Mouse (Mus musculus) liver, adult 2 months (tissue): Measurements from ENCODE around the gene Ccl20. TPM values are rescaled to one million over a fixed set of nuclear protein-coding genes. Genes with fewer than 3 reads are reported as not detected.
A peak's percentile ranks its signal among the peaks of the same experiment; 100 is the strongest.

Experiments
- DNase-seq: peaks from one replicate; pipeline ENCODE4 v3.0.0-alpha.2; 2011; ENCODE audit warnings: low read depth, low spot score; ENCODE audit errors: extremely low read depth
- H3K27ac ChIP-seq: fragments of 200-500 bp; replicated peaks from 2 replicates; pipeline ENCODE4 v1.5.1; 2012; ENCODE audit warnings: low read depth, mild to moderate bottlenecking, control low read depth, inconsistent platforms, low read length; ENCODE audit not compliant: insufficient read depth
- H3K27me3 ChIP-seq: fragments of 200-500 bp; 2 replicates; pipeline ENCODE4 v1.6.1; 2012; ENCODE audit warnings: mild to moderate bottlenecking, moderate library complexity, low read length, inconsistent platforms; ENCODE audit not compliant: control insufficient read depth, insufficient read depth
- H3K36me3 ChIP-seq: fragments of 200-500 bp; 2 replicates; pipeline ENCODE4 v1.6.1; 2012; ENCODE audit warnings: low read length, inconsistent platforms; ENCODE audit not compliant: control insufficient read depth, insufficient read depth
- H3K4me1 ChIP-seq: fragments of 200-500 bp; 2 replicates; pipeline ENCODE4 v1.6.1; 2011; ENCODE audit warnings: low read length; ENCODE audit not compliant: control insufficient read depth, insufficient read depth
- H3K4me3 ChIP-seq: fragments of 200-500 bp; 2 replicates; pipeline ENCODE4 v1.5.1; 2011; ENCODE audit warnings: low read depth, mild to moderate bottlenecking, control low read depth, low read length, moderate library complexity; ENCODE audit not compliant: insufficient read depth
- H3K79me2 ChIP-seq: fragments of 200-500 bp; 2 replicates; pipeline ENCODE4 v1.6.1; 2012; ENCODE audit warnings: inconsistent platforms, mild to moderate bottlenecking, low read length, moderate library complexity; ENCODE audit not compliant: control insufficient read depth, insufficient read depth
- H3K9ac ChIP-seq: fragments of 200-500 bp; 2 replicates; pipeline ENCODE4 v1.6.1; 2012; ENCODE audit warnings: low read depth, mild to moderate bottlenecking, control low read depth, inconsistent platforms, low read length
- CTCF ChIP-seq: fragments of 200-500 bp; IDR thresholded peaks from 2 replicates; pipeline ENCODE4 v1.5.1; 2011; ENCODE audit warnings: low read depth, low read length, control low read depth
- POLR2A ChIP-seq: fragments of 200-500 bp; IDR thresholded peaks from 2 replicates; pipeline ENCODE4 v1.6.1; 2011; ENCODE audit warnings: low read length, control low read depth; ENCODE audit not compliant: insufficient read depth; ENCODE audit errors: extremely low read depth
- WGBS: fragments of 180-500 bp; shearing (Covaris S2); methylation state at CpG from one replicate; pipeline ENCODE4 v1.1.7; 2018; 5-methylcytosine and 5-hydroxymethylcytosine counted together
- polyA plus RNA-seq: library from polyadenylated mRNA; depleted of rRNA; stranded (reverse); fragments of >200 nt; gene quantifications from 2 replicates; pipeline ENCODE4 v1.2.3, GENCODE M21; 2012; rRNA removed
- total RNA-seq: library from RNA; depleted of rRNA; stranded (reverse); fragments of >200 nt; gene quantifications from 2 replicates; pipeline ENCODE4 v1.2.3, GENCODE M21; 2014; rRNA removed

Ccl20 gene
- not detected in 2 replicates for total RNA-seq
- polyA plus RNA-seq, result not detected in 2 replicates

- H3K4me1 ChIP-seq, result no peaks in the 10 kb centered on the region
- TF ChIP-seq POLR2A (no peak), CTCF (no peak)
Observed at GRCm38 (mm10) chr1:83116447-83117137, at the start of gene Ccl20. Gene Ccl20 (plus strand): TSS chr1:83116766.

GRCm38 (mm10) chr1:83067205-83067604, 49.4 kb upstream of the Ccl20 start:
- Histone ChIP-seq H3K9ac (no peak overlapping the region), H3K27me3 (no peaks in the 10 kb centered on the region), H3K27ac (no peak overlapping the region), H3K36me3 (no peaks in the 10 kb centered on the region), H3K4me1 (no peaks in the 10 kb centered on the region), H3K79me2 (no peaks in the 10 kb centered on the region), H3K4me3 (no peak overlapping the region)
- WGBS, result 89% methylated on average over 10 of the region's 10 CpGs
- TF ChIP-seq CTCF (no peak), POLR2A (no peak)
- no peak for DNase-seq

More at GRCm38 (mm10) chr1:83116447-83117137, at the start of gene Ccl20:
- Histone ChIP-seq H3K36me3 (no peaks in the 10 kb centered on the region), H3K27me3 (no peaks in the 10 kb centered on the region; the same call in 1 of the 2 replicates), H3K4me3 (no peak within 1 kb of the TSS), H3K79me2 (no peaks in the 10 kb centered on the region), H3K9ac (no peak within 1 kb of the TSS), H3K27ac (no peak within 1 kb of the TSS)
- 27% methylated on average over 8 of the region's 8 CpGs for WGBS
- DNase-seq, result no peak

- 43% methylated on average over 15 of the region's 15 CpGs for WGBS
Observed at GRCm38 (mm10) chr1:83075526-83076189, 40.9 kb upstream of the Ccl20 start.

GRCm38 (mm10) chr1:83076190-83076917, 40.2 kb upstream of the Ccl20 start:
- DNase-seq, result peak; percentile 7
- H3K36me3 ChIP-seq, result no peaks in the 10 kb centered on the region
- WGBS, result 46% methylated on average over 11 of the region's 11 CpGs
- H3K27ac ChIP-seq, result no peak overlapping the region
- H3K4me1 ChIP-seq, result no peaks in the 10 kb centered on the region
- H3K4me3 ChIP-seq, result no peak overlapping the region
- H3K27me3 ChIP-seq, result no peaks in the 10 kb centered on the region
- H3K9ac ChIP-seq, result no peak overlapping the region
- TF ChIP-seq POLR2A (no peak), CTCF (peak; percentile 42)
- H3K79me2 ChIP-seq, result no peaks in the 10 kb centered on the region

More at GRCm38 (mm10) chr1:83075526-83076189, 40.9 kb upstream of the Ccl20 start:
- Histone ChIP-seq H3K36me3 (no peaks in the 10 kb centered on the region), H3K4me1 (no peaks in the 10 kb centered on the region), H3K79me2 (no peaks in the 10 kb centered on the region), H3K9ac (no peak overlapping the region), H3K27me3 (no peaks in the 10 kb centered on the region), H3K27ac (no peak overlapping the region), H3K4me3 (no peak overlapping the region)
- peak; percentile 1 for DNase-seq
- no peak for TF ChIP-seq POLR2A

- no peaks in the 10 kb centered on the region for H3K36me3 ChIP-seq
- H3K4me3 ChIP-seq, result no peak overlapping the region
- no peaks in the 10 kb centered on the region for H3K79me2 ChIP-seq
- no peak overlapping the region for H3K9ac ChIP-seq
- no peak for DNase-seq
- no peak overlapping the region for H3K27ac ChIP-seq
- no peaks in the 10 kb centered on the region for H3K27me3 ChIP-seq
- TF ChIP-seq CTCF (no peak), POLR2A (no peak)
- no peaks in the 10 kb centered on the region for H3K4me1 ChIP-seq
- 78% methylated on average over 6 of the region's 6 CpGs for WGBS
Observed at GRCm38 (mm10) chr1:83077016-83077415, 39.5 kb upstream of the Ccl20 start.
